Mouse (Mus musculus) midbrain, embryonic 11.5 days (tissue): ENCODE measurements around the gene Galnt5. TPM values are rescaled to one million over a fixed set of nuclear protein-coding genes. Genes with fewer than 3 reads are reported as not detected.

Experiments
- ATAC-seq: fragments of 200-750 bp; cut with Nextera tagmentation; 2 replicates; pipeline ENCODE4 v1.8.0; 2017; ENCODE audit warnings: moderate TSS enrichment, moderate library complexity; ENCODE audit not compliant: low FRiP score
- DNase-seq: peaks from one replicate; pipeline ENCODE4 v3.0.0; 2015; ENCODE audit warnings: low spot score; ENCODE audit errors: missing footprints
- H3K27ac ChIP-seq: fragments of 300-500 bp; sonication (generic); 2 replicates; pipeline ENCODE4 v1.5.1; 2014; ENCODE audit warnings: low read depth, low read length
- H3K27me3 ChIP-seq: fragments of 300-500 bp; sonication (generic); 2 replicates; pipeline ENCODE4 v1.6.1; 2014; ENCODE audit warnings: mild to moderate bottlenecking, low read length, moderate library complexity, mixed read lengths; ENCODE audit not compliant: control insufficient read depth, insufficient read depth
- H3K36me3 ChIP-seq: fragments of 300-500 bp; sonication (generic); 2 replicates; pipeline ENCODE4 v1.6.1; 2014; ENCODE audit warnings: mild to moderate bottlenecking, low read length, moderate library complexity, mixed read lengths; ENCODE audit not compliant: control insufficient read depth, insufficient read depth
- H3K4me1 ChIP-seq: fragments of 300-500 bp; sonication (generic); 2 replicates; pipeline ENCODE4 v1.6.1; 2014; ENCODE audit warnings: low read length; ENCODE audit not compliant: control insufficient read depth, insufficient read depth
- H3K4me2 ChIP-seq: fragments of 300-500 bp; sonication (generic); 2 replicates; pipeline ENCODE4 v1.6.1; 2014; ENCODE audit warnings: mild to moderate bottlenecking, moderate library complexity
- H3K4me3 ChIP-seq: fragments of 300-500 bp; sonication (generic); 2 replicates; pipeline ENCODE4 v1.5.1; 2014; ENCODE audit warnings: low read depth, low read length
- H3K9ac ChIP-seq: fragments of 300-500 bp; sonication (generic); 2 replicates; pipeline ENCODE4 v1.6.1; 2014; ENCODE audit warnings: low read length
- H3K9me3 ChIP-seq: fragments of 300-500 bp; sonication (generic); 2 replicates; pipeline ENCODE4 v1.6.1; 2016; ENCODE audit warnings: low read length; ENCODE audit not compliant: control insufficient read depth
- WGBS: fragments of 180-500 bp; shearing (Covaris S2); extraction: QIAGEN DNeasy Blood & Tissue Kit; methylation state at CpG from one replicate; pipeline ENCODE4 v1.1.7; 2014; 5-methylcytosine and 5-hydroxymethylcytosine counted together
- polyA plus RNA-seq: library from polyadenylated mRNA; unstranded; fragments of >200 nt; fragmentation: Nextera tagmentation; extraction: Ambion mirVana; gene quantifications from 2 replicates; pipeline ENCODE4 v1.2.1, GENCODE M21; 2014

Gene Galnt5
- 0.40 and 0.51 TPM in 2 replicates for polyA plus RNA-seq

GRCm38 (mm10) chr2:57997752-57998430 lies at the start of gene Galnt5:
Gene Galnt5 (plus strand): TSS chr2:57997884.
- no peaks in the 10 kb centered on the region for H3K9me3 ChIP-seq
- H3K9ac ChIP-seq, result no peak within 1 kb of the TSS
- no peaks in the 10 kb centered on the region for H3K4me1 ChIP-seq
- H3K4me2 ChIP-seq, result no peak within 1 kb of the TSS
- ATAC-seq, result no peak
- no peaks in the 10 kb centered on the region for H3K36me3 ChIP-seq
- WGBS, result 71% methylated on average over 12 of the region's 12 CpGs
- H3K27ac ChIP-seq, result no peak within 1 kb of the TSS
- H3K4me3 ChIP-seq, result no peak within 1 kb of the TSS
- no peaks in the 10 kb centered on the region for H3K27me3 ChIP-seq
- peak; percentile 76 for DNase-seq

- Histone ChIP-seq H3K27ac (no peak overlapping the region), H3K9me3 (no peaks in the 10 kb centered on the region), H3K4me3 (no peak overlapping the region), H3K27me3 (no peaks in the 10 kb centered on the region), H3K4me2 (no peak overlapping the region), H3K4me1 (no peaks in the 10 kb centered on the region), H3K36me3 (no peaks in the 10 kb centered on the region), H3K9ac (no peak overlapping the region)
- ATAC-seq, result no peak
- DNase-seq, result peak; percentile 47
- 76% methylated on average over 2 of the region's 2 CpGs for WGBS
Measured at GRCm38 (mm10) chr2:57951620-57952019, 46.1 kb upstream of the Galnt5 start.

DNA sequence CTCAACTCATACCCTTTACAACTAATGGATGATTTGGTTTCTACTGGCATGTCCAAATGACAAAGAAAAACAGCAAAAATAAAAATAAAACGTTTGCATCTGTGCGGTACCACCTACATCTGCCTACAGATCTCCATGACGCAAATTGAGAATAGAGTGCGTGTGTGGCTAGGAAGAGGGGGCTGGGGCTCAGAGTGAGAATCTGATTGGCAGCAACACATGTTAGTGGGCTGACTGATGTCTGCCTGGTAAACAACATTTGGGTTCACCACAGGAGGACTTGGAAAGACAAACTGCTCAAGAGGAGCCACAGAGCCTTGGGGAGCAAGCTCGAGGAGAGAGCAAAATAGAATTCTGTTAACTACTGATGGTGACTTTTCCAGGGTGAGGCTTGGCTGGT lies 36.9 kb upstream of the Galnt5 start:
- Histone ChIP-seq H3K9me3 (no peaks in the 10 kb centered on the region), H3K4me2 (no peak overlapping the region), H3K9ac (no peak overlapping the region), H3K4me1 (no peaks in the 10 kb centered on the region), H3K36me3 (no peaks in the 10 kb centered on the region), H3K27me3 (no peaks in the 10 kb centered on the region), H3K4me3 (no peak overlapping the region), H3K27ac (no peak overlapping the region)
- WGBS, result 84% methylated on average over 5 of the region's 5 CpGs
- ATAC-seq, result no peak
- no peak for DNase-seq

GRCm38 (mm10) chr2:57982248-57982647 lies 15.4 kb upstream of the Galnt5 start:
- H3K4me3 ChIP-seq, result no peak overlapping the region
- H3K27ac ChIP-seq, result no peak overlapping the region
- H3K9me3 ChIP-seq, result no peaks in the 10 kb centered on the region
- H3K4me2 ChIP-seq, result no peak overlapping the region
- no peak for ATAC-seq
- no peak overlapping the region for H3K9ac ChIP-seq
- H3K36me3 ChIP-seq, result no peaks in the 10 kb centered on the region
- no peaks in the 10 kb centered on the region for H3K4me1 ChIP-seq
- H3K27me3 ChIP-seq, result no peaks in the 10 kb centered on the region
- no peak for DNase-seq

- 90% methylated on average over 2 of the region's 2 CpGs for WGBS
- H3K4me2 ChIP-seq, result no peak overlapping the region
- H3K36me3 ChIP-seq, result no peaks in the 10 kb centered on the region
- DNase-seq, result no peak
- no peak for ATAC-seq
- no peaks in the 10 kb centered on the region for H3K27me3 ChIP-seq
- H3K9me3 ChIP-seq, result no peaks in the 10 kb centered on the region
- H3K4me1 ChIP-seq, result no peaks in the 10 kb centered on the region
- H3K27ac ChIP-seq, result no peak overlapping the region
- no peak overlapping the region for H3K4me3 ChIP-seq
- no peak overlapping the region for H3K9ac ChIP-seq
Measured at GRCm38 (mm10) chr2:57991084-57991483, 6.6 kb upstream of the Galnt5 start.

DNA sequence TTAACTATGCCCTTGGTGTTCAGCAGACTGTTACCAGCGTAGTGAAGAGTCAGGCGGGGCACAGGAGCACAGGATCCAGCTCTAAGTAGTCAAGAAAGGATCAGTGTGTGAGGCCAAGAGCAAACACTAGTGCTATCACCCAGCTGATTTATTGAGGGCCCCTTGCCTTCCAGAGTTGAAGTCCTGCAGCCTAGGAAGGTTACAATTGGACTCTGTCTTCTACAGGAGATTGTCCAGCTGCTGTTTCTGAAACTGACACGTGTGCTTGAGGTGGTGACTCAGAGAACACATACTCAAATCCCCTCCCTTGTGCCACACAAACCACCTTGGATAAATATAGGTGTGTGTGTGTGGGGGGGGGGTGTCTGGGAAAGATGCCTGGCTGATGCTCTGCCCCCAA lies 3.8 kb downstream of the Galnt5 start:
- Histone ChIP-seq H3K9ac (no peak overlapping the region), H3K4me3 (no peak overlapping the region), H3K9me3 (no peaks in the 10 kb centered on the region), H3K36me3 (no peaks in the 10 kb centered on the region), H3K4me1 (no peaks in the 10 kb centered on the region), H3K27ac (no peak overlapping the region), H3K27me3 (no peaks in the 10 kb centered on the region), H3K4me2 (no peak overlapping the region)
- ATAC-seq (no peak), DNase-seq (peak; percentile 49)
- WGBS, result 83% methylated on average over 3 of the region's 3 CpGs

- H3K27ac ChIP-seq, result no peak overlapping the region
- no peaks in the 10 kb centered on the region for H3K27me3 ChIP-seq
- H3K36me3 ChIP-seq, result no peaks in the 10 kb centered on the region
- H3K9me3 ChIP-seq, result no peaks in the 10 kb centered on the region
- H3K4me2 ChIP-seq, result no peak overlapping the region
- WGBS, result 90% methylated on average over 5 of the region's 5 CpGs
- no peak overlapping the region for H3K4me3 ChIP-seq
- no peaks in the 10 kb centered on the region for H3K4me1 ChIP-seq
- DNase-seq, result peak; percentile 78
- no peak overlapping the region for H3K9ac ChIP-seq
- no peak for ATAC-seq
Measured at GRCm38 (mm10) chr2:58007081-58007480, 9.4 kb downstream of the Galnt5 start.

DNA sequence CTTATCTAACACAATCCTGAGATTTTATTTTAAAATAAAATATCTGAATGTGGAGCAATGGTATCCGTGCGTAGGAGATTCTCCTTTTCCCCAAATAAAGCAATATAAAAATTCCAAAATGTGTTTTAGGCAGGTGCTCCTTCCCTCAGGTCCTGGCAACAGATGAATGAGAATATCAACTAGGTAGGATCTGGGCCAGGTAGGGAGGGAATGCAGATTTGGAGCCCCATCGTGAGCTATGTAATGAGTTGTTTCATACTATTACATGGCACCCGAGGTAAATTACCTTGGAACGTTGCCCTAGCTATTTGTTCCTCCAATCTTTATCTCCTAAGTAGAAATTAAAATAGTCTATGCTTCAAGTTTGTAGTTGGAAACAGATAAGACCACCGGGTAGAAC lies 25.9 kb downstream of the Galnt5 start:
- Histone ChIP-seq H3K4me3 (no peak overlapping the region), H3K9ac (no peak overlapping the region), H3K27ac (no peak overlapping the region), H3K9me3 (no peaks in the 10 kb centered on the region), H3K27me3 (no peaks in the 10 kb centered on the region), H3K4me2 (no peak overlapping the region), H3K4me1 (no peaks in the 10 kb centered on the region), H3K36me3 (no peaks in the 10 kb centered on the region)
- DNase-seq (no peak), ATAC-seq (no peak)
- 92% methylated on average over 6 of the region's 6 CpGs for WGBS

DNA sequence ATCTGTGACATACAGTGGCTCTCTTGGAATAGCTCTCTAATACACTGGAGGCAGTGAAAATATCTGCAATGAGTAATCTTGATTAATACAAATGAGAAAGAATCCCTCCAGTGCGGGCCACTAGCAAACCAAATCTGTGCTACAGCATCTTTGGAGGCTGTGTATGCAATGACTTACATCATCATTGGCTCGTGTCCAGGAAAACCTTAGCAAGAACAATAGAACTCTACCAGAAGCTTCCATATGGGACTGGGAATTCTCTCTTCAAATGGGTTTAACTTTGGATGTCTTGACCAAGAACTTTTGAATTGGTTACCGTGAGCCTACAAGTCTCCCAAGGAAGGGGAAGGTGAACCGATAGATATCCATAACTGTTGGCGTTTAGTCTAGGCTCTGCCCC lies 29.1 kb downstream of the Galnt5 start:
- H3K27ac ChIP-seq, result no peak overlapping the region
- no peaks in the 10 kb centered on the region for H3K36me3 ChIP-seq
- no peaks in the 10 kb centered on the region for H3K9me3 ChIP-seq
- H3K4me1 ChIP-seq, result no peaks in the 10 kb centered on the region
- H3K27me3 ChIP-seq, result no peaks in the 10 kb centered on the region
- no peak for ATAC-seq
- 89% methylated on average over 5 of the region's 5 CpGs for WGBS
- DNase-seq, result no peak
- H3K9ac ChIP-seq, result no peak overlapping the region
- H3K4me2 ChIP-seq, result no peak overlapping the region
- H3K4me3 ChIP-seq, result no peak overlapping the region
